Mouse (Mus musculus): Measurements from ENCODE around the gene Prap1.

Prap1 gene

DNA sequence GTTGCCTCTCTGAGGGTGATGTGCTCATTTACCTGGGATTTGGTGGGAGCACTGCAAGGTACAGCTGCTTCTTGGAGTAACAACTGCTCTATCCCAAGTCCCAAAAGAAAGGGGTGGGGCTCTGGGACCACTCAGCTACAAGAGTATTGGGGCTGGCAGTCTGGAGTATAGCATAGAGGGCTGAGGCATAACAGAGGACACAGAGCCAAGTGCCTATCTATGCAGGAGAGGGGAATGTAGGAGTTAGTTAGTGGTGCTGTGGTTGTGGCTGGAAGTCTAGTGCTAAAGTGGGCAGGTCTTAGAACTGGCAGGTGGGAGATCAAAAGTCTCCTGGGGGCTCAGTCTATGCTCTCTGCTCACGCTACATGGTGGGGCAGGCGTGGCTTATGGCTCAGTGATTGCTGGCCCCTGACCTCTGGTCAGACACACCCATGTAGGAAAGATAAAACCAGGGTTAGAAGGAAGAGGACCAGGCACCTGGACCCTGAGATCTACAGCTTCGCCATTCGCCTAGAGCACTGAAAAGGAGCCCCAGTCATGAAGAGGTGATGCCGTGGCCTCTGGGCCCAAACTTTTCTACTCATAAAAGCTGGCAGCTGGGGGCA lies at the start of gene Prap1:
Prap1 (plus strand) TSS at position 472 of the 605 bp plus-strand sequence.
- no peak for DNase-seq (ENCODE audit: low spot score in 2 of 2)

DNA sequence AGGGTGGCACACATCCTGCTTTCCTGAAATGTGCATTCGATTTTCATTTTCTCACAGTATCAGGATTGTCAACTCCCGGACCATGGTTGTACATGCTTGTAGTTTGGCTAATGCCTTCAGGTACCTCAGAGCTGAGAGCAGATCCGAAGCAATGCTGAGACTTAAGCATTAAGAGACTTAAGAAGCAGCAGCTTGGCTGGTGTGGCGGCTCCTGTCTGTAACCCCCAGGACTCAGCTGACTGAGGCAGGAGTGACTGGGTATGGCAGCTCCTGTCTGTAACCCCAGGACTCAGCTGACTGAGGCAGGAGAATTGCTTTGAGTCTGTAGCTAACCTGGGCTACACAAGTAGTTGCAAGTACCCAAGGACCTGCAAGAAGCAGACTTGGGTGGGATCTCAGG lies 47.6 kb upstream of the Prap1 start:
- DNase-seq (ENCODE audit: low spot score in 2 of 2): no peak

DNA sequence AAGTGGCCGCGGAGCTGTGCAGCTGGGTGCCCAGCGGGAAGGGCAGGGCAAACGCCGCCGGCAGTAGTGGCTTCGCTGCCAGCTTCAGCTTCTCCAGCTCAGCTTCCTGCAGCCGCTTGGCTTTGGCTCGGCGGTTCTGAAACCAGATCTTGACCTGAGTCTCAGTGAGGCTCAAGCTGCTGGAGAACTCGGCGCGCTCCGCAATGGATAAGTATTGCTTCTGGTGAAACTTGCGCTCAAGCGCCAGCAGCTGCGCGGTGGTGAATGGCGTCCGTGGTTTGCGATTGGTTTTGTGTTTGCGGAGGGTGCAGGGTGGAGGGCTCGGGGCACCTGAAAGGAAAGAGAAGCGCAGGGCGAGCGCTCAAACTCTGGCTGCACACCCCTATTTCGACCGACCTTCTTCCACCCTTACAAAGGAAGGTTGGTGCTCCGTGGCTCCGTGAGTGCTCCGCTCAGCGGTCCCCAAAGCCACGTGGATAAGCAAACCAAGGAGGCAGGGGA lies 45.3 kb upstream of the Prap1 start:
- no peak for DNase-seq (ENCODE audit: low spot score in 2 of 2)

DNA sequence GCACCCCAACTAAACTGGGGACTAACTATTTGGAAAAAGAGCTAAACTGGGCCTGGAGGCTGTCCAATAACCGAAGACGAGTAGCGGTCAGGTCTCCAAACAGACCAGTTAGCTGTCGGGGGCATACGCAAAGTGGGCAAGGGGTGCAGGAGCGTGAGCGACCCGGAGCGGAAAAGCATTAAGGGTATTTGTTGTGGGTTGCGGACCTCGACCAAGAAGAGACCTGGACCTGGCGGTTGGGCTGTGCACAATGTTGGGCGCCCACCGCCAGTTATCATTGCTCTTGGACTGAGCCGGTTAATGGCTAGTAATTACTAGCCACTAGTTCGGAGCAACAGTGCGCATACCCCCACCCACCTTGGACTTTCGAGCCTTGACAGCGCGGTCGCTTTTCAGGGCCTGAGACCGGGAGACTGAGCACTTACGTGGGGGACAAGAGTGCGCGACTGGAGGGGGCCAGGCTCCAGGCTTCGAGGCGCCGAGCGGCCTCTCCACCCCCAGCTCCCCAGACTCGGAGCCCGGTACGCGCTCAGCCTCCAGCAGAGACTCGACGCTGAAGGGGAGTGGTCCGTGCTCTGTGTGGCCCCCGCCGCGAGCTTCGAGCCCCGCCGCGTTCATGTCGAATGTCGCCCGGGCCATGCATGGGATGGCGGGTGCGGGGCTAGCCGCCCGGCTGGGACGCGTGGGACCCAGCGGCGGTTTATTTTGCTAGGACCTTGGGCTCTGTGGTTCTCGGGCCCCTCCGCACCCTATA lies 44.7 kb upstream of the Prap1 start, which contains the start of gene Msx3:
Msx3 (minus strand) TSS at position 729 of the 754 bp plus-strand sequence.
- no peak for DNase-seq (ENCODE audit: low spot score in 2 of 2)

DNA sequence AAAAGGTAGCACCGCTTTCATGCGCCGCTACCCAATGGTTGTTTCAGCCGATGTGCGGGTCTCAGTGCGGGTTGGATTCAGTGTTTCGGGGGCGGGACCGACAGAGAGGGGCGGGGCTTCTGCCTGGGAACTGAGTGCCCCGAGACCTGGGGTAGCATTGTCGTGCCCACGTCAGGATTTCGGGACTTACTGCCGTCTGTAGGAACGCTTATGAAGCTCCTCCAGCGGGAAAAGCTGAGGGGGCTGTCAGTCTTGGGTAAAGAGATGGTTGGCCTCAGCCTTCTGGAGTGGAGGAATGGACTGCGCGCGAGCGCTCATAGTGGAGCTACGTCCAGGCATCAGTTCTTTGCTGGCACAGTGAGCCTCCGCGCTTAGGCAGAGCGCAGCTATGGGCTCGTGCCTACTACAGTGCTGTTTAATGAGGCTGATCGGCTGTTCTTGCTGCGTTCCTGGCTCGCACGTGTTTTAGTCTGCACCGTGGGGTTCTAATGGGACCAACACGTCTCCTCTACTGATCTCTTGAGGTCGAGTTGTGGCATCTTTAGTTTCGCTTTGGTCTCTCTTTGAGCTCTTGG lies 44.0 kb upstream of the Prap1 start:
- no peak for DNase-seq (ENCODE audit: low spot score in 2 of 2)

DNA sequence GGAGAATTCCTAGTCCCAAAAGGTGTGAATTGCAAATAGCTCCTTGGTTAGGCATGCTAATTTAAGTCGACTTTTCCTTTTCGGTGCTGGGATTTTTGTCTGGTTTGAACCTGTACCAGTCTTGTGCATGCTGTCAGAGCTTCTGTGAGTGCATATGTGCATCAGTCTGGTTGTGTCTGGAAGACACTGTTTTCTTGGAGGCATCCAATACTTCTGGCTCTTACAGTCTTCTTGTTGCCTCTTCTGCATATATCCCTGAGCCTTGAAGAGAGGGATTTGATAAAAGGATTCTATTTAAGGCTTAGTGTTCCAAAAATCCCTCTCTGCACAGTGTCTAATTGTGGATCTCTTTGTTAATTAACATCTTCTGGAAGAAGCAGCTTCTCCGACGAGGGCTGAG lies 39.1 kb upstream of the Prap1 start:
- DNase-seq (ENCODE audit: low spot score in 2 of 2): no peak

DNA sequence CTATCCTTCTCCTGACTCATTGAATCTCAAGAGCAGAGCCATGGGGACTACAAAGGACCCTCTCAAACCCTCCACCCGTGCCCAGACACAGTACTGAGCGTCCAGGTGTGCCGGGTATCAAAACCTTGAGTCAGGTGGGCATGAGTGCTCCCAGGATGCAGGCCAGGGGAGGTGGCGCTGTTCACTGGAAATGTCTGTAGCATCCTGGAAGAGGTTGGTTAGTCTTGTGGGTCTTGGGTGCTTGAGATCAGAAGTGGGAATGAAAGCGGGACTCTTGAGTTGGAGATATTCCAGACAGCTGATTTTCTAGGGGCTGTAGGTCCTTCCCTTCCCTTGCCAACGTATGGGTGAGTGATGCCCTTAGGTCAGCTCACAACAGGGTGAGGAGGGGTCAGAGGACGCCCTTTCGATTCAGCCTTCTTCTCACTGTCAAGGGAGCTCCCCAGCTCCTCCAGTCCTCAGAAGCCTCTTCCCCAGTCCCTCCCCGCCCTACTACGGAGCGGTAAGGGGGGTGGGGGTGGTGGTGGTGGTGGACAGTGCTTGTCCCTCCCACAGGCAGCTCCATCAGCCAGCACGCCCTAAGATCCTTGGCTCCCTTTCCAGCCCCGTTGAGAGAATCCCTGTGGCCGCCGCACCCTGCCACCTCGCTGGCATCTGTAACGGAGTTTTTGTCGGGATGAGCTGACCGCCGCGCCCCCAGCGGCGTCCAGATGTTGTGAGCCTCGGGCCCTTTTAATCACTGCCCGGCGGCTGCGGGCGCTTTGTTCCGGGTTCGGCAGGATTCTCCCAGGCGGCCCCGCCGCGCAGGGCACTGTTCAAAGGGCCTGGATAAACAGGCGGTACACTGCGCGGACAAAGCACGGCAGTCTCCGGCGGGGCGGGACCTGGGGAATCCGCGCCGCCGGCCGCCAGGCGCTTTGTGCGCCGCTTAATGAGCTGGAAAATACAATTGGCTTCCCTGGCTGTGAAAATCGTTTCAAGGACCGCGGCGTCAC lies 35.5 kb upstream of the Prap1 start:
- no peak for DNase-seq (ENCODE audit: low spot score in 2 of 2)

DNA sequence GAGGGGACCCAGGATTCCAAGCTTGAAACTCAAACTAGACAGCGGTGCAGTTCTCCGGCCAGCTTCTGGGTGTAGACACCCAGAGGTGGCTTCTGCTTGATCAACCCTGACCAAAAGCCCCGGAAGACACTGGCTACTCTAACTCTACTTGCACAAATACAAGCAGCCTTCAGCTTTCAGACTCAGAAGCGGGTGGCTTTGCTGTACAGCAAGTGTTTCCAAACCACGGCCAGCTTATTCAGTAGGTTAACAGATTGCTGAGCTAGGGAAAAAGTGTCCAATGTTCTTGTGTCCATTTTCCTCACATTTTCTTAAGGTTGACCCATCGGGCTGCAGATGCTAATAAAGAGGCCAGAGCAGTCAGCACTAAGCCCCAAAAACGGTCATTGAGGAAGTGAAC lies 34.7 kb upstream of the Prap1 start:
- DNase-seq (ENCODE audit: low spot score in 2 of 2): no peak

DNA sequence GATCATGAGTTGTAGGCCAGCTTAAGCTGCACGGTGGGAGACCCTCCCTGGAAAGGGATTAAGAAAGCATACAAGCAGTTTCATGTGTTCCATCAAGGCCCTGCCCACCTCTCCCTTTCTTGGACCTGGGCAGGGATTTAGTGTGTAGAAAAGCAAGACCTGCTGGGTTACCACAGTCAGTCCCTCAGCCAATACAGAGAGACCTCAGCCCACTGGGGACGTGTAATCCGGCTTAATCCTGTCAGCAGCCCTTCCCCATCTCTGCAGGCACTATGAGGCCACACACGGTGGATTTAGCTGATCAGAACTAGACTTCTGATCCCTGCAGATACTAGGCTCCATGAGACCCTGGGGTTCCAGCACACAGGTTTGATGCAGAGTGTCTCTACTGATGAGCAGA lies 33.6 kb upstream of the Prap1 start:
- DNase-seq (ENCODE audit: low spot score in 2 of 2): no peak

DNA sequence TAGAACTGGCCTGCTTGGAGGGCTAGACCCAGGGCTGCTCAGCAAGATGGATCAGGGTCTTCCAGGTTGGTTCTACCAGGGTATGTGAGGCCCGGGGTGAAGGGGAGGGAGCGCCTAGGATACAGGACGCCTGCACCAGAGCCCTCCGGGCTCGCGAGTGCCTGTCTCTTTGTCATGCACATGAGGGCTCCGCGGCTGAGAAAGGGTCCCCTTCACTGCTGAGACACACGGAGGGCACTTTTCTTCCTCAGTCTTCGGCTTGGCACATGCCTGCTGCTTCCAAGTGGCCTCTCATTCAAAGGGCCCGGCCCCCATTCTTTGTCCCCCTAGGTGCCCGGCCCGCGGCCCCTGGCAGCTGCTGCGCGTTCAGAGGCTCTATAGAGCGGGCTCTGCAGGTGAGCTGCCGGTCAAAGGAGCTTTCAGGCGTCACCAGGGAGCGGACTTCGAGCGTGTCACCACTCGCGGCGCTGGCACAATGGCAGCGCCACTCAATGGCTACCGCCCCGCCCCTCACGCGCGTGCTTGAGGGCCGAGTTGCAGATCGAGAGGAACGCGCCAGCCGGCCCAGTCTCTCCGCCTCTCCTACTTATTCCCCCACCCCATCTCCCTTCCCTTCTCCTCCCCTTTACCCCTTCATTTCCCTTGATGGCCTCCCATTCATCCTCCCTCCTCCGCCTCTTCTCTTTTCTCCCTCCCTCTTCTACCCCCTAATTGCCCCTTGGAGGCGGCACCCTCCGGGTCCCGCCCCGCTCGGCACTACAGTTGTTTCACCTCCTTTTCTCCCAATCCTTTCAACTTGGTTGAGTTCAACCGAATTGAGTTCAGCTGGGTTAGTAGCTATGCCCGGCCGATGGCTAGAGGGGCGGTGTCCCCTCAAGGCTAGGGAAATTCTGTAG lies 32.0 kb upstream of the Prap1 start:
- no peak for DNase-seq (ENCODE audit: low spot score in 2 of 2)

DNA sequence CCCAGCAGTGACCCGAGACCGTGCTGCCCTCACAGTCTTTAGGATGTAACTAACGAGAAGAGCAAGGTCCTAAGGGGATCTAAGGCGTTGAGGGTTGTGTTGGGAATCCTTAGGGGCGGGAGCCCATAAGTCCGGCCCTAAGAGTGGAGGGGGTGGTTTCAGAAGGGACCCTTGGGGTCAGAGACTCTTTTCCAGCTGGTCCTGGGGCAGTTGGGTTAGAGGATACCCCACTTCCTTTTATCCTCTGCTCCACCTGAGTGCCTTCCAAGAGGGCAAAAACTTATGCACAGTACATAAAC lies 31.4 kb upstream of the Prap1 start:
- DNase-seq (ENCODE audit: low spot score in 2 of 2): no peak

DNA sequence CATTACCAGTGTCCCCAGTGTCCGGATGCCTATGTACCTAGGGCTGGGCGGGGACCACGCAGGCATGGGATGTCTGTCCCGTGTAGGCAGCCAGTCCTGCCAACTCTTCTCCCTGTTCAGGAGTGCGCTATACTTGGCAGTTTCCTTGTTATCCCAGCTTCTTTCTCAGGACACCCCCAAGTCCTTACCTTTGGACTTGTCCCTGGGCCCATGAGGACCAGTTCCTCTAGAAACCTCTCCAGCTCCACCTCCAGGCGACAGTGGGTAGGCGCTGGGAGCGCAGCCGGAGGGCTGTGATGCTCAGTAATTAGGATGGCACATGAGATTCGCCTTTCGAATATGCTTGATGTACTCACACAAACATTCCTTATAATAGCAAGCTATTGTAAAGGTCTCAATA lies 30.9 kb upstream of the Prap1 start:
- no peak for DNase-seq (ENCODE audit: low spot score in 2 of 2)

DNA sequence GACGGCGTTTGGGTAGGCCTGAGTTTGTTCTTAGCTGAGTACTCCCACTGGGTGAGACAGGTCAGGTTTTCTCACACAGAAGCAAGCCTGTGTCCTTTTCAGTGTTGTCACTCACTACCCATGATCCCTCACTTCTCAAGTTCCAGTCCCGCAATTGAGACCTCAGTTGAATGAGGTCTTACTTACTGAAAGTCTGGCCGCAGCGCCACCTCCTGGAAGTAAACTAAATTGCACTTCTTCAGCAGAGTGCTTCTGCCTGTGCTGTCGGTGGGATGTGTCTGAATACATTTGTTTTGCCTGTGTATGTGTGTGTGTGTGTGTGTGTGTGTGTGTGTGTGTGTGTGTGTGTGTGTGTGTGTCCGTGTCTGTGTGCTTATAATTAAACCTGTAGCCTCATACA lies 30.1 kb upstream of the Prap1 start:
- peak; percentile 13 to 45 for DNase-seq (ENCODE audit: low spot score in 2 of 2)

DNA sequence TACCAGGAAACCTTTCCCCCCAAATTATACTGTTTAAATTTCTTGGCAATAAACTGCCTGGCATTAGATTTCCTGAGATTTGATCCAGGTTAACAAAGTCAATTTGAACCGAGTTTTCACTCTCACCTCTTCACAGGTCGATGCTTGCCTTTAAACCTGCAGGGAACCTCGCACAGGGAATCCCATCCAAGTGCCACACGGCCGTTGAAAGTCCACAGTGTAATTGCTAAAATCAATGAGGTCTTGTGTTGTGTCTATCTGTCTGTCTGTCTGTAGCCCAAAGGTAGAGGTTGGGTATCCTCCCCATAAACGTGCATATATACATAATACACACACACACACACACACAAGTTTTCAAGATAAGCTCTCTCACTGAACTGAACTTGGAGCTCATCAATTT lies 25.8 kb upstream of the Prap1 start:
- DNase-seq (ENCODE audit: low spot score in 2 of 2): no peak

DNA sequence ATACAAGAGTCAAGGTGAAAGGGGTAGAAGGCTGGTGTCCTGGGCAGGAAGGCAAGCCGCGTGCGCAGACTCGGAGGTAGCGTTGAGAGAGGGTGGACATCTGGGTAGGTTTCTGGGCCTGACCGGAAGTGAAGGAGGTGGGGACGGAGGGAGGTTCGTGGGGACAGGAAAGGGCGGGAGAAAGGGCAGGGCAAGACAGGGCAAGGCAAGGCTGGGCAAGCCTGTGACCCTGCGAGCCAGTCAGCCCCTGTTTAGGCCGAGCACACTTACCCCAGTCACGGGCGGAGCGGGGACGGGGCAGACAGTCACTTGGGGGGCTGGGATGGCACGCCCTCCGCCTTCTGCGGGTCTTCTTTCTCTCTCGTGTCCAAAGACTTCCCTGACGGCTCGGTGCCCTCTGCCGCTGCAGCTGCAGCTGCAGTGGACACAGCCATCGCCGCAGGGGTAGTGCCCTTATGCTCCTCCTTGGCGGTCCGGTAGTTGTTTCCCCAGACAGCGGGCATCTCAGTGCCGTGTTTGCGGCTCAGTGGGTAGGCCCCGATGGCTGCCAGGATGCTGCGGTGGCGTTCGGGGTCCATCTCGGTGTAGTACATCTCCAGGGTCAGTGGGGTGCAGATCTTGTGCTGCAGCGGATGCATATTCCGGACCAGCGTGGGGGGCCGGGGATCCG lies 23.0 kb upstream of the Prap1 start:
- DNase-seq (ENCODE audit: low spot score in 2 of 2): no peak

DNA sequence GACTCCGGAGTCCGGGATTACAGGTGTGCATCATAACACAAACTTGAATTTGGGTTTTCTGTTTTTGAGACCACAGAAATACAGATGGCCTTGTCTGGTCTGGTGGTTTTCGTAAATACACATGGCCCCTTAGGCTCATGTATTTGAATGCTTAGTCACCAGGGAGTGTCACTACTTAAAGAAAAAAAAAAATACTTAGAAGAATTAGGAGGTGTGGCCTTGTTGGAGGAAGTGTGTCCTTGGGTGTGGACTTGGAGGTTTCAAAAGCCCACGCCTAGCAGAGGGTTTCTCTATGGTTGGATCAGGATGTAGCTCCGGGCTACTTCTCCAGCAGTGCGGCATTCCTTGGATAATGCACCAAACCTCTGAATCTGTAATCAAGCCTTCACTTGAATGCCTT lies 15.5 kb upstream of the Prap1 start:
- DNase-seq (ENCODE audit: low spot score in 2 of 2): no peak

DNA sequence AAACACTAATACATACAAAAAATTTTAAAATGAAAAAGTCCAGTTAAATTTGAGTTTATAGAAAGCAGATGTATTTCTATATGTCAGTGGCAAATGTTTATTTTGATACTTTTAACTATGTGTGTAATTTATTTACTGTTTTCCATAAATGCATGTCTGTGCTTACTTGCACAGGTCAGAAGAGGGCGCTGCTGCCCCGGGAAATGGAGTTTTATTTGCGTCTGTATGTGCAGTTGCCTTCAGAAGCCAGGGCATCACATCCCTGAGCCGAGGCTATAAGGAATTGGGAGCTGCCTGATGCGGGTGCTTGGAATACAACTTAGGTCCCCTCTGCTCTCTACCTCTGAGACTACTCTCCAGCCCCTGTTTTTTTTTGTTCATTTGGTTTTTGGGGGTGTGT lies 14.5 kb upstream of the Prap1 start:
- DNase-seq (ENCODE audit: low spot score in 2 of 2): peak; percentile 26 to 39

DNA sequence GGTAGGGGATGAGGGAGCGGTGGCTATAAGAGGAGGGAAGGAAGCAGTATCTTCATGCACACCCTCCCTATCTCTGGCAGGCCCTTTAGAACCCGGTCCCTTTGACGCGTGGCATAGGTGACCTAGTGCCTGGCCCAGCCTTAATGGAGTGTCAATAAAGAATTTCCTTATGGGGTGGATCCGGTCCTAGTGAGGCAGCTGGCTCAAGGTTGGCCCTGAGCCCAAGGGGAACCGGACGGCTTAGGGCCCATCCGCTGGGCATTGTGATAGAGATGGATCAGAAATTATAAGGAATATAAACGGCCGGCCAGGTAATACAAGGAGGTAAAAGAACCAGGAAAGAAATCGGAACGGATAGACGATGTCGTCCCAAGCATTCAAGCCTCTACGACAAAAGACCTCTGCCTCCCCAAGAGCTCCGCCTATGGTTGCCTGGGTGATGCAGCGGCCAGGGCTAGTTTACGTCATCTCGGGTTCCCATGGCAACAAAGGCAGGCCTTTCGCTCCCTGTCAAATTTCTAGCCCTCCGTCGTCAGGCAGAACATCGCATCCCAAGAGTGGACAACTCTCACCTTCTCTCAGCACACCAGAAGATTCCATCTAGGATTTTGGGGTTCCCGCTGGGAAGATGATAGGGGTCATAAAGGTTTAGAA lies 12.6 kb upstream of the Prap1 start:
- peak; percentile 15 for DNase-seq (ENCODE audit: low spot score in 2 of 2)

DNA sequence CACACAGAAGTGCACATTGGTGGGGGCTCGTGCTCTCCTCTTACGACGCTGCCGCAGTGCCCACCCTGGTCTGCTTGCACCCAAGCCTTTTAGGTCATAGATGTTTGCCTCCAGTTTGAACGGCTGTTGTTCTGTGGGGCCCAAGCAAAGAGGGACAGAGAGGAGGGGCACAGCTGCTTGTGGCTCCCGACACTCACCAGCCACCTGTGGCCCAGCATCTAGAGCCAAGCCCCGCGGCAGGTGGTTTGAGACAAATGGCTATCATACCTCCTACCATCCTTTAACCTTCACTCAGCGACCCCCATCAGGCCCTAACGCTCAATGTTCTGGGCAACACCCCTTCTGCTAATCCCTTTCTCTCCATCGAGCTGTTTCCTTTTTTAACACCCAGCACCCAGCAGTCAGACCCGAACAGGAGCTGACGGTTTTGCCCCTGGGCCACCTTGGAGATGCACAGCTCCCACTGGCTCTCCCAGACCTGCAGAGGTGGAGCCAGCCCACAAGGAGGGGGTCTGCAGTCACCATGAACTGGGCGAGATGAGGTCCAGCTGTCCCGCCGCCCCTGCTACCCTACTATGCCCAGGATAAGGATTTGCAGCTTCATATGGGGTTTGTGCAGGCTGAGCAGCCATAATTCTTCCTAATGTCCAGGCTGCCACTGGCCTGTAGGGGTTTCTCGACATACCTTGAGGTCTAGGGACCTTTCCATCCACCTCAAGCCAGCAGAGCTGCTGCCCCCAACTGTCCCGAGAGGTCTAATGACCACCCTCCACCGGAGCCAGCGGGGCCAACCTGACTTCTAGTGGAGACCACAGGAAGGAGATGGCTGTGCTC lies 11.6 kb upstream of the Prap1 start:
- DNase-seq (ENCODE audit: low spot score in 2 of 2): no peak
